Mouse (Mus musculus) heart, embryonic 11.5 days (tissue): ENCODE measurements around the gene Hlcs. TPM values are rescaled to one million over a fixed set of nuclear protein-coding genes. Genes with fewer than 3 reads are reported as not detected.

ENCODE experiments used
- ATAC-seq: fragments of 200-750 bp; cut with Nextera tagmentation; replicated peaks from 2 replicates; pipeline ENCODE4 v1.8.0; 2017; ENCODE audit warnings: moderate library complexity; ENCODE audit not compliant: insufficient number of reproducible peaks, low FRiP score, low TSS enrichment
- H3K27ac ChIP-seq: fragments of 300-500 bp; sonication (generic); 2 replicates; pipeline ENCODE4 v1.5.1; 2014; ENCODE audit warnings: mild to moderate bottlenecking, low read depth, low read length
- H3K27me3 ChIP-seq: fragments of 300-500 bp; sonication (generic); 2 replicates; pipeline ENCODE4 v1.6.1; 2014; ENCODE audit warnings: mild to moderate bottlenecking, low read length, mixed read lengths; ENCODE audit not compliant: control insufficient read depth, insufficient read depth
- H3K36me3 ChIP-seq: fragments of 300-500 bp; sonication (generic); 2 replicates; pipeline ENCODE4 v1.6.1; 2014; ENCODE audit warnings: mild to moderate bottlenecking, low read length, moderate library complexity, mixed read lengths; ENCODE audit not compliant: control insufficient read depth, insufficient read depth
- H3K4me1 ChIP-seq: fragments of 300-500 bp; sonication (generic); 2 replicates; pipeline ENCODE4 v1.6.1; 2014; ENCODE audit warnings: low read length; ENCODE audit not compliant: control insufficient read depth, insufficient read depth
- H3K4me2 ChIP-seq: fragments of 300-500 bp; sonication (generic); 2 replicates; pipeline ENCODE4 v1.6.1; 2014; ENCODE audit warnings: mild to moderate bottlenecking, moderate library complexity
- H3K4me3 ChIP-seq: fragments of 300-500 bp; sonication (generic); 2 replicates; pipeline ENCODE4 v1.5.1; 2014; ENCODE audit warnings: low read depth, low read length
- H3K9ac ChIP-seq: fragments of 300-500 bp; sonication (generic); 2 replicates; pipeline ENCODE4 v1.6.1; 2014; ENCODE audit warnings: mild to moderate bottlenecking, low read depth, low read length, moderate library complexity
- H3K9me3 ChIP-seq: fragments of 300-500 bp; sonication (generic); replicated peaks from 2 replicates; pipeline ENCODE4 v1.6.1; 2016; ENCODE audit warnings: low read length; ENCODE audit not compliant: control insufficient read depth
- WGBS: fragments of 180-500 bp; shearing (Covaris S2); extraction: QIAGEN DNeasy Blood & Tissue Kit; methylation state at CpG from one replicate; pipeline ENCODE4 v1.1.7; 2014; ENCODE audit not compliant: insufficient replicate concordance; 5-methylcytosine and 5-hydroxymethylcytosine counted together
- polyA plus RNA-seq: library from polyadenylated mRNA; unstranded; fragments of >200 nt; fragmentation: Nextera tagmentation; extraction: Ambion mirVana; gene quantifications from 2 replicates; pipeline ENCODE4 v1.2.1, GENCODE M21; 2014

Hlcs gene
- polyA plus RNA-seq, 1 experiment from 2014 or later, result 7.7 TPM

DNA sequence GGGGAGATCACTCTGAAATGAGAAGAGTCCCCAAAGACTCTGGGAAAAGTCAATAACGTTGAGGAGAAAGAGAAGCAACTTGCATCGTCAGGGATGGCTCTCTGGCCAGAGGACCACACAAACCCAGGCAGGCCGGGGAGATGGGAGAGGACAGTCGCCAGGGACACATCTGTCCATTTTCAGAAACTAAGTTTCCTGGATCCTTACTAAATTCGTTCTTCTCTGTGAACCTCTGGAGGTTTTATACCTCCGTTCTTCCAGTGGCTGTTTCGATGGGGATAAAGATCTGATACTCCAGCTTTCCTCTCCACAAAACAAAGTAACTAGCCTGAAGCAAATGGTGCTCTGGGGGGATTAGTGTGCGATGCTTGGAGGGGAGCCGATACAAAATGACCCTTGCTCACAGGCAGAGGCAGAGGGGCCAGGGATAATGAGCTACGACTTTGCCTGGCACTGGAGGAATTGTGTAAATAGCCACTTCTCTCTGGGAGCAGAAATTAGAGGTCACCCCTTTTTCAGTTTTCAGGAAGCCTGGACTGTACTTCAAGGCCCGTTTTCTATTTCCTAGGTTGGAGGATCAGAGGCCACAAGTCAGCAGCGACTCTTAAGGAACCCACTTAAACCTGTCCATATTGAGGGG, 220.7 kb downstream of the Hlcs start:
- 1% methylated on average over 12 of the region's 12 CpGs for WGBS
- Histone ChIP-seq H3K9ac (no peak overlapping the region), H3K36me3 (no peaks in the 10 kb centered on the region), H3K4me1 (no peaks in the 10 kb centered on the region), H3K27me3 (peaks cover 93% of the 10 kb centered on the region), H3K27ac (no peak overlapping the region), H3K9me3 (no peaks in the 10 kb centered on the region), H3K4me3 (no peak overlapping the region), H3K4me2 (no peak overlapping the region)
- no peak for ATAC-seq

DNA sequence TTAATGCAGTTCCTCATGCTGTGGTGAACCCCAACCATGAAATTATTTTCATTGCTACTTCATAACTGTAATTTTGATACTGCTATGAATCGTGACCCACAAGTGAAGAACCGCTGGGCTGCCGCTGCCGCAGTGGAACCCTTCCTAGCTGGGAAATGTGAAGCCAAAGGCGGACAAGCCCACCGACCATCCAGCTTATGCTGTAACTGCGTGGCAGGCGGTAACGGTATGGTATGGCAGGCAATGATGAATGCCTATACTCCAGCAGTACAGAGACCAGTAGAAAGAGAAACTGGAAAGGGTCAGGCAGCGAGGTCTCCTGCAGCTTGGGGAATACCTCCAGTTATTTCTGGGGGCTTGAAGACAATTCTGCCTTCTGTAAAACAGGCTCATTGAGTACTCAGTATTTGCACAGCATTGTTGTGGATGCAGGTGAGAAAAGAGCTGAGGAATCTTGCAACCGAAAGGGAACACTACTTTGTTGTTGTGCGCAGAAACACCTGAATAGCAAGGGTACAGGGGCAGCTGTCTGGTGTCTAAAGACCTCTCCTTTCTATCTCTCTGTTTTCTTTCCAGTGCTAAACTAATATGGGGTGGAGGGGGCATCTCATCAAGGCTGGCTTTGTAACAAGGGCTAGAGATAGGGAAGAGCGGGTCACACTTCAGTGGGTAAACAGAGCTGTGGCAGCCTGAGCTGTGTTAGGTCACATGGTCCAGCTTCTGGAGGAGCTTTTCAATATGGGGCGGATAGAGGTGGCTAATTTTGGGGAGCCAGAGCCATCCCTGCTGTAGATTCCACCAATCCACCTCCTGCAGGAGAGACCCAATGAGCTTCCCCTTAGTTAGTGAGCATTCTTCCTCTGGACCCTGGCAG, 224.3 kb downstream of the Hlcs start:
- Histone ChIP-seq H3K27me3 (peaks cover 98% of the 10 kb centered on the region), H3K36me3 (no peaks in the 10 kb centered on the region), H3K4me2 (no peak overlapping the region), H3K9me3 (no peaks in the 10 kb centered on the region), H3K4me3 (no peak overlapping the region), H3K9ac (no peak overlapping the region), H3K27ac (no peak overlapping the region), H3K4me1 (peaks cover 17% of the 10 kb centered on the region)
- WGBS, result 6% methylated on average over 14 of the region's 14 CpGs
- ATAC-seq, result no peak

- Histone ChIP-seq H3K36me3 (no peaks in the 10 kb centered on the region), H3K27ac (no peak overlapping the region), H3K4me1 (peaks cover 18% of the 10 kb centered on the region), H3K9ac (no peak overlapping the region), H3K9me3 (no peaks in the 10 kb centered on the region), H3K4me2 (no peak overlapping the region), H3K4me3 (no peak overlapping the region), H3K27me3 (peaks cover 98% of the 10 kb centered on the region)
- 3% methylated on average over 11 of the region's 11 CpGs for WGBS
- no peak for ATAC-seq
These were observed 225.1 kb downstream of the Hlcs start for GRCm38 (mm10) chr16:94088226-94088748.

DNA sequence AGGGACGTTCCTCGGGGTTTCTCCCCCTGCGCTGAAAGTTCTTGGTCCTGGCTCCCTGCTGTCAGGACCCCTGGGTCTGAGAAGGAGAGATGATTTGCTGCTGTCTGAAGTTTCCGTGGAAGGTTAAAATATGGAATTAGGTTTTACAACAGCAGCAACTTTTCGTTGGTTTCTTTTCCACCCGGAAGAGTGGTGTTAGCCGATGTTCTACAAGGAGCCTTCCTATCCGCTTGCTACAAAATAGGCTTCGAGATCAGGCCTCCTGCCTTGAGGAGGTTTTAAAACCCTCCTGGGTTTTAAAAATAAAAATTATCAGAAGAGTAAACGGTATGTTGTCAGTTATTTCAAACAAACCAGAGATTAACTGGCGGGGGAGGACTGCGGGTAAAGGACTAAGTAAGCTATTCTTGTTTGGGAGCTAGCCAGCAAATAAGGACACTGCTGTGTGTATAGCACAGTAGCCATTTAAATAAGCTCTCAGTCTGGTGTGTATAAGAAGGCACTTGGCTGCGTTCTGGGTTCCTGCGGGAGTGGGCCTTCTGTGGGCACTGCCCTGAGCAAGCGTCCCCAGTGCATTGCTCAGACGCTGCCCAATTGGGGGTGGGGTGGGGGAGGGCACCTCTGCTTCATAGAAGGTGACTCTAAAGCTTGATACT, 225.7 kb downstream of the Hlcs start:
- Histone ChIP-seq H3K27ac (no peak overlapping the region), H3K4me2 (peak overlapping the region; percentile 25), H3K9ac (no peak overlapping the region), H3K4me3 (peak overlapping the region; percentile 2; the same call in 1 of the 2 replicates), H3K36me3 (no peaks in the 10 kb centered on the region), H3K4me1 (peaks cover 18% of the 10 kb centered on the region), H3K27me3 (peaks cover 98% of the 10 kb centered on the region), H3K9me3 (no peaks in the 10 kb centered on the region)
- WGBS, result 5% methylated on average over 16 of the region's 16 CpGs
- no peak for ATAC-seq

- H3K4me1 ChIP-seq, result peaks cover 18% of the 10 kb centered on the region
- H3K9ac ChIP-seq, result no peak overlapping the region
- H3K36me3 ChIP-seq, result no peaks in the 10 kb centered on the region
- H3K4me3 ChIP-seq, result peak overlapping the region; percentile 2; the same call in 1 of the 2 replicates
- peak overlapping the region; percentile 25 for H3K4me2 ChIP-seq
- H3K27me3 ChIP-seq, result peaks cover 98% of the 10 kb centered on the region
- no peaks in the 10 kb centered on the region for H3K9me3 ChIP-seq
- H3K27ac ChIP-seq, result no peak overlapping the region
- 1% methylated on average over 50 of the region's 50 CpGs for WGBS
- no peak for ATAC-seq
These were observed 226.4 kb downstream of the Hlcs start for GRCm38 (mm10) chr16:94086701-94087569.

DNA sequence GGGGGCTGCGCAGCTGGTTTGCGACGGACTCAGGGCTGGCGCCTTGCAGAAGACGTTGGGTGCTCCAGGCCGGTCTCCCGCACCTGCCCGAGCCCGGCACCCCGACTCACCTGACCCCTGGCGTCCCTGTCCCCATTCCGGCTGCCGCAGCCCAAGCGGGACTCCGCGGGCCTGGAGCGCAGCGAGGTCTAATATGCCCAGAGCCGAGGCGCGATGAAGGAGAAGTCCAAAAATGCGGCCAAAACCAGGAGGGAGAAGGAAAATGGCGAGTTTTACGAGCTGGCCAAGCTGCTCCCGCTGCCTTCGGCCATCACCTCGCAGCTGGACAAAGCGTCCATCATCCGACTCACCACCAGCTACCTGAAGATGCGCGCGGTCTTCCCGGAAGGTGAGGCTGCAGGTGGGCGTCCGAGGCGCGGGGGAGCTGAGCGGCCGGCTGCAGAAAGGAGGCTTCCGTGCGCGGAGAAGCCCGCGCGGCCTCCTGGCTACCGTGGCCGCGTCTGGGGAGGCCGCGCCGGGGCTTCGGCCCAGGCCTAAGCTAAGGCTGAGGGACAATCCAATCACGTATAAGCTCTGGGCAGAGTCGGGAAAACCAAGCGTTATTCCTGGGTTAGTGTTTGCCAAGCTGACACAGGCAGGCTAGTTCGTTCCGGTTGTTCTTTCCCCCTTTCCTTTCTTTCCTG, 227.6 kb downstream of the Hlcs start:
- Histone ChIP-seq H3K4me3 (peak overlapping the region; percentile 38), H3K9me3 (no peaks in the 10 kb centered on the region), H3K27ac (no peak overlapping the region), H3K36me3 (no peaks in the 10 kb centered on the region), H3K4me1 (peaks cover 18% of the 10 kb centered on the region), H3K4me2 (peak overlapping the region; percentile 74), H3K9ac (no peak overlapping the region), H3K27me3 (peaks cover 98% of the 10 kb centered on the region)
- ATAC-seq, result no peak
- under 1% methylated on average over 57 of the region's 57 CpGs for WGBS

- H3K27ac ChIP-seq, result no peak within 1 kb of the TSS
- 0 out of 2 replicates have a peak, but pooled peaks have one; percentile 19 for ATAC-seq
- no peaks in the 10 kb centered on the region for H3K9me3 ChIP-seq
- H3K27me3 ChIP-seq, result peaks cover 98% of the 10 kb centered on the region
- no peak within 1 kb of the TSS for H3K9ac ChIP-seq
- H3K36me3 ChIP-seq, result no peaks in the 10 kb centered on the region
- H3K4me2 ChIP-seq, result peak within 1 kb of the TSS; percentile 74
- peak within 1 kb of the TSS; percentile 38 for H3K4me3 ChIP-seq
- peaks cover 18% of the 10 kb centered on the region for H3K4me1 ChIP-seq
- under 1% methylated on average over 76 of the region's 96 CpGs for WGBS
These were observed 228.4 kb downstream of the Hlcs start, which contains the start of gene Sim2 for GRCm38 (mm10) chr16:94084711-94085602. Sim2 (plus strand) TSS chr16:94084931.
